Comparison of ENCODE assay signal across 26 mouse cellular contexts in genomic region chr11:121300265-121300664, GRCm38 (mm10). TPM values are rescaled to one million over a fixed set of nuclear protein-coding genes. Genes with fewer than 3 reads are reported as not detected.
DNase-seq lines count a peak whose midpoint lies in the region; ATAC-seq and TF ChIP-seq lines count a peak whose summit lies in the region.
"Had no signal": no experiment of that assay in that cellular context is flagged by ENCODE, and none has a peak within 500 bp of the region (broad histone marks: within the 10 kb centered on the region; RNA-seq: fewer than 3 reads in every experiment).

No protein-coding gene starts in this region.

- no peak for ATAC-seq in megakaryocyte-erythroid progenitor cell, adult 5-6 weeks (replicated peaks; ENCODE audit: low FRiP score, low TSS enrichment, poor library complexity, severe bottlenecking)
- ATAC-seq: forebrain, postnatal 0 days had no signal

- intact Hi-C loops in left cerebral cortex, adult 2 months (cut with DNase I) = no loop called here

- no peaks in the 10 kb centered on the region for H3K9me3 ChIP-seq in embryonic facial prominence, embryonic 10.5 days
- H3K9me3 ChIP-seq: embryonic facial prominence, embryonic 12.5 days; forebrain, embryonic 10.5 days; G1E; heart, embryonic 13.5 days; limb, embryonic 12.5 days; liver, embryonic 15.5 days; midbrain, embryonic 12.5 days; stomach, embryonic 15.5 days had no signal

- no peak overlapping the region for H3K4me3 ChIP-seq in left cerebral cortex, adult 2 months
- no peak overlapping the region for H3K4me3 ChIP-seq in embryonic facial prominence, embryonic 10.5 days
- H3K4me3 ChIP-seq: embryonic facial prominence, embryonic 12.5 days; forebrain, embryonic 10.5 days; heart, adult 2 months; heart, embryonic 13.5 days; limb, embryonic 12.5 days; liver, embryonic 15.5 days; midbrain, embryonic 12.5 days; stomach, embryonic 15.5 days had no signal

- no peaks in the 10 kb centered on the region for H3K27me3 ChIP-seq in embryonic facial prominence, embryonic 10.5 days (replicated peaks; ENCODE audit: low read depth, poor library complexity, severe bottlenecking)
- H3K27me3 ChIP-seq: embryonic facial prominence, embryonic 12.5 days; heart, embryonic 13.5 days; limb, embryonic 12.5 days; liver, embryonic 15.5 days; midbrain, embryonic 12.5 days; stomach, embryonic 15.5 days had no signal

- H3K36me3 ChIP-seq in embryonic facial prominence, embryonic 10.5 days (replicated peaks) = peaks cover 99% of the 10 kb centered on the region

- WGBS in embryonic facial prominence, embryonic 10.5 days = 92% methylated on average over 9 of the region's 9 CpGs

- no peak for DNase-seq in left cerebral cortex, adult 2 months (ENCODE audit: extremely low spot score in 1 of 2, low spot score in 2 of 2)
- no peak for DNase-seq in left cerebral cortex, adult 18-20 months (ENCODE audit: low spot score in 2 of 2)
- peak; percentile 86 for DNase-seq in kidney, adult 9 months
- peak; percentile 76 for DNase-seq in kidney, postnatal 14 days
- no peak for DNase-seq in spleen, adult 18-20 months
- no peak for DNase-seq in embryonic facial prominence, embryonic 10.5 days (ENCODE audit: low spot score)
- DNase-seq: adrenal gland, postnatal 10 days; cerebellum, adult 11 months; cerebellum, adult 9-10 months; cerebellum, postnatal 36 days; forebrain, postnatal 0 days; heart, adult 2 months; heart, postnatal 10 days; lung, embryonic 14.5 days; lung, postnatal 14 days; thymus, postnatal 25 days had no signal

- peak overlapping the region; percentile 11 for H3K27ac ChIP-seq in left cerebral cortex, adult 2 months
- H3K27ac ChIP-seq in embryonic facial prominence, embryonic 10.5 days (replicated peaks) = no peak overlapping the region
- H3K27ac ChIP-seq: embryonic facial prominence, embryonic 12.5 days; forebrain, embryonic 10.5 days; heart, adult 2 months; heart, embryonic 13.5 days; hindbrain, embryonic 14.5 days; limb, embryonic 12.5 days; liver, embryonic 15.5 days; midbrain, embryonic 12.5 days; stomach, embryonic 15.5 days had no signal

- no peaks in the 10 kb centered on the region for H3K4me1 ChIP-seq in embryonic facial prominence, embryonic 10.5 days
- H3K4me1 ChIP-seq: embryonic facial prominence, embryonic 12.5 days; forebrain, embryonic 10.5 days; heart, embryonic 13.5 days; limb, embryonic 12.5 days; liver, embryonic 15.5 days; midbrain, embryonic 12.5 days; stomach, embryonic 15.5 days had no signal

- no peak for TF ChIP-seq CTCF in left cerebral cortex, adult 2 months (IDR thresholded peaks at IDR 0.05)

RNA-seq across cellular contexts. Expression of gene Foxk2, which starts 40.5 kb away (rescaled TPM):
- 10 to 100 TPM; 84.0 to 86.5 TPM for total RNA-seq in left cerebral cortex, adult 2 months (2021)
- total RNA-seq in left cerebral cortex, adult 18-20 months (2021) = 10 to 100 TPM; 79.6 to 82.2 TPM
- 9.4 and 10.1 TPM in 2 replicates for polyA plus RNA-seq in embryonic facial prominence, embryonic 10.5 days (2016; fragmentation: Nextera tagmentation; extraction: Ambion mirVana)
- 40.4 and 62.7 TPM in 2 replicates for total RNA-seq in megakaryocyte-erythroid progenitor cell, adult 5-6 weeks (2014; fragmentation: Nextera tagmentation)
- total RNA-seq in megakaryocyte-erythroid progenitor cell, adult 5-6 weeks (2017) = 21.3 and 27.3 TPM in 2 replicates

RNA-seq across cellular contexts. Expression of gene Wdr45b, which starts 54.0 kb away (rescaled TPM):
- 10 to 100 TPM; 62.1 to 70.9 TPM for total RNA-seq in left cerebral cortex, adult 2 months (2021)
- 10 to 100 TPM; 68.5 to 75.4 TPM for total RNA-seq in left cerebral cortex, adult 18-20 months (2021)
- 101 and 103 TPM in 2 replicates for polyA plus RNA-seq in embryonic facial prominence, embryonic 10.5 days (2016; fragmentation: Nextera tagmentation; extraction: Ambion mirVana)
- total RNA-seq in megakaryocyte-erythroid progenitor cell, adult 5-6 weeks (2014; fragmentation: Nextera tagmentation) = 34.6 and 37.4 TPM in 2 replicates
- 33.6 and 41.1 TPM in 2 replicates for total RNA-seq in megakaryocyte-erythroid progenitor cell, adult 5-6 weeks (2017)

Comparison
In these comparisons a context has a peak if more than half of its experiments do, and no peak if none do; other contexts are left out.
1. DNase-seq: peak in kidney, adult 9 months (single experiment) and kidney, postnatal 14 days (single experiment); none in left cerebral cortex, adult 2 months (0 of 2), left cerebral cortex, adult 18-20 months (0 of 2), spleen, adult 18-20 months (0 of 2) and embryonic facial prominence, embryonic 10.5 days (single experiment).